Mouse (Mus musculus) myocyte (in vitro differentiated cells): Measurements from ENCODE around the gene Gpr62.

ENCODE experiments used
- E2F4 ChIP-seq: IDR thresholded peaks from one replicate; pipeline ENCODE4 v1.6.1; 2011; ENCODE audit warnings: mild to moderate bottlenecking, control low read depth, moderate library complexity; ENCODE audit not compliant: insufficient read depth
- MYOG ChIP-seq, 3 experiments: IDR thresholded peaks; one replicate each; pipeline ENCODE4 v1.6.1; 2011; ENCODE audit warnings: control low read depth in 2 of 3, low read depth in 2 of 3, mild to moderate bottlenecking in 2 of 3; ENCODE audit not compliant: insufficient read length in 2 of 3, control insufficient read depth in 1 of 3, insufficient read depth in 1 of 3
- POLR2A ChIP-seq: IDR thresholded peaks from one replicate; pipeline ENCODE4 v1.6.1; 2011; ENCODE audit warnings: low read depth, mild to moderate bottlenecking, control low read depth, moderate library complexity; ENCODE audit not compliant: insufficient read length
- POLR2AphosphoS2 ChIP-seq: IDR thresholded peaks from one replicate; pipeline ENCODE4 v1.6.1; 2011; ENCODE audit warnings: low read depth, control low read depth; ENCODE audit not compliant: insufficient read length
- REST ChIP-seq: IDR thresholded peaks from one replicate; pipeline ENCODE4 v1.6.1; 2011; ENCODE audit warnings: mild to moderate bottlenecking, control low read depth, moderate library complexity; ENCODE audit not compliant: insufficient read depth, insufficient read length
- TCF12 ChIP-seq: IDR thresholded peaks from one replicate; pipeline ENCODE4 v1.6.1; 2011; ENCODE audit warnings: mild to moderate bottlenecking, control low read depth; ENCODE audit not compliant: poor library complexity, insufficient read depth, severe bottlenecking
- USF1 ChIP-seq: IDR thresholded peaks from one replicate; pipeline ENCODE4 v1.6.1; 2011; ENCODE audit warnings: low read depth, mild to moderate bottlenecking, control low read depth, moderate library complexity

- TF ChIP-seq POLR2A (no peak), POLR2AphosphoS2 (no peak), REST (no peak), MYOG (IDR thresholded peaks at IDR 0.05; ENCODE audit: control insufficient read depth in 1 of 3, insufficient read depth in 1 of 3, insufficient read length in 2 of 3, low read depth in 2 of 3) (peak in 1 of 3 experiments; percentile 62), TCF12 (peak; percentile 24), E2F4 (no peak), USF1 (no peak)
Observed at GRCm38 (mm10) chr9:106452821-106453220, 12.9 kb downstream of the Gpr62 start.
